Mouse (Mus musculus) embryonic facial prominence, embryonic 13.5 days (tissue): ENCODE data around the gene Il31. TPM values are rescaled to one million over a fixed set of nuclear protein-coding genes. Genes with fewer than 3 reads are reported as not detected.
A peak's percentile ranks its signal among the peaks of the same experiment; 100 is the strongest.

Experiments used
- ATAC-seq: fragments of 200-750 bp; cut with Nextera tagmentation; 2 replicates; pipeline ENCODE4 v1.8.0; 2017; ENCODE audit warnings: low read depth; ENCODE audit not compliant: insufficient number of reproducible peaks, insufficient read depth, low FRiP score, low TSS enrichment
- H3K27ac ChIP-seq: fragments of 300-500 bp; sonication (generic); 2 replicates; pipeline ENCODE4 v1.5.1; 2015; ENCODE audit warnings: moderate library complexity, mild to moderate bottlenecking, inconsistent platforms
- H3K27me3 ChIP-seq: fragments of 300-500 bp; sonication (generic); 2 replicates; pipeline ENCODE4 v1.6.1; 2015; ENCODE audit warnings: mild to moderate bottlenecking, inconsistent platforms
- H3K36me3 ChIP-seq: fragments of 300-500 bp; sonication (generic); 2 replicates; pipeline ENCODE4 v1.6.1; 2015; ENCODE audit warnings: mild to moderate bottlenecking, inconsistent platforms
- H3K4me1 ChIP-seq: fragments of 300-500 bp; sonication (generic); 2 replicates; pipeline ENCODE4 v1.6.1; 2015; ENCODE audit warnings: inconsistent platforms
- H3K4me2 ChIP-seq: fragments of 300-500 bp; sonication (generic); 2 replicates; pipeline ENCODE4 v1.6.1; 2015; ENCODE audit warnings: moderate library complexity, mild to moderate bottlenecking, inconsistent platforms
- H3K4me3 ChIP-seq: fragments of 300-500 bp; sonication (generic); 2 replicates; pipeline ENCODE4 v1.5.1; 2015; ENCODE audit warnings: mild to moderate bottlenecking, inconsistent platforms
- H3K9ac ChIP-seq: fragments of 300-500 bp; sonication (generic); 2 replicates; pipeline ENCODE4 v1.6.1; 2015; ENCODE audit warnings: mild to moderate bottlenecking, inconsistent platforms
- H3K9me3 ChIP-seq: fragments of 300-500 bp; sonication (generic); 2 replicates; pipeline ENCODE4 v1.6.1; 2016; ENCODE audit warnings: inconsistent platforms
- WGBS: fragments of 180-500 bp; shearing (Covaris S2); methylation state at CpG from one replicate; pipeline ENCODE4 v1.1.7; 2015; ENCODE audit warnings: mixed read lengths; 5-methylcytosine and 5-hydroxymethylcytosine counted together
- polyA plus RNA-seq: library from polyadenylated mRNA; unstranded; fragments of >200 nt; fragmentation: Nextera tagmentation; extraction: Ambion mirVana; gene quantifications from 2 replicates; pipeline ENCODE4 v1.2.1, GENCODE M21; 2015

Gene Il31
- not detected in 2 replicates for polyA plus RNA-seq

- Histone ChIP-seq H3K4me2 (peak within 1 kb of the TSS; percentile 52), H3K4me3 (peak within 1 kb of the TSS; percentile 20), H3K36me3 (no peaks in the 10 kb centered on the region), H3K4me1 (peaks cover 12% of the 10 kb centered on the region), H3K27me3 (peaks cover 9% of the 10 kb centered on the region; the same call in 1 of the 2 replicates), H3K27ac (no peak within 1 kb of the TSS), H3K9me3 (no peaks in the 10 kb centered on the region), H3K9ac (no peak within 1 kb of the TSS)
- WGBS = 10% methylated on average over 25 of the region's 25 CpGs
- ATAC-seq = no peak
These were observed at the start of gene Il31, which contains the start of gene Lrrc43 for GRCm38 (mm10) chr5:123489112-123489785. Il31 (minus strand) TSS chr5:123489489. Lrrc43 (plus strand) TSS chr5:123489305.

GRCm38 (mm10) chr5:123533801-123534200 lies 44.5 kb upstream of the Il31 start:
- 91% methylated on average over 10 of the region's 10 CpGs for WGBS
- H3K36me3 ChIP-seq = peaks cover 79% of the 10 kb centered on the region

GRCm38 (mm10) chr5:123530056-123530455 lies 40.8 kb upstream of the Il31 start:
- Histone ChIP-seq H3K4me2 (no peak overlapping the region), H3K9me3 (no peaks in the 10 kb centered on the region), H3K27ac (no peak overlapping the region), H3K36me3 (peaks cover 72% of the 10 kb centered on the region), H3K27me3 (no peaks in the 10 kb centered on the region), H3K4me1 (no peaks in the 10 kb centered on the region), H3K4me3 (no peak overlapping the region), H3K9ac (no peak overlapping the region)
- 92% methylated on average over 8 of the region's 8 CpGs for WGBS
- no peak for ATAC-seq

More at GRCm38 (mm10) chr5:123533801-123534200, 44.5 kb upstream of the Il31 start:
- Histone ChIP-seq H3K27me3 (no peaks in the 10 kb centered on the region), H3K4me2 (no peak overlapping the region), H3K27ac (no peak overlapping the region), H3K9me3 (no peaks in the 10 kb centered on the region), H3K9ac (no peak overlapping the region), H3K4me3 (no peak overlapping the region), H3K4me1 (no peaks in the 10 kb centered on the region)
- no peak for ATAC-seq

GRCm38 (mm10) chr5:123528641-123529040 lies 39.4 kb upstream of the Il31 start:
- no peak overlapping the region for H3K27ac ChIP-seq
- peaks cover 59% of the 10 kb centered on the region for H3K36me3 ChIP-seq
- 79% methylated on average over 7 of the region's 7 CpGs for WGBS
- H3K27me3 ChIP-seq = no peaks in the 10 kb centered on the region
- H3K4me2 ChIP-seq = no peak overlapping the region
- H3K4me1 ChIP-seq = peaks cover 5% of the 10 kb centered on the region; the same call in 1 of the 2 replicates
- no peak overlapping the region for H3K9ac ChIP-seq
- no peak overlapping the region for H3K4me3 ChIP-seq
- H3K9me3 ChIP-seq = no peaks in the 10 kb centered on the region
- ATAC-seq = no peak

- Histone ChIP-seq H3K36me3 (peaks cover 33% of the 10 kb centered on the region), H3K9me3 (no peaks in the 10 kb centered on the region), H3K9ac (no peak overlapping the region), H3K27ac (no peak overlapping the region), H3K27me3 (no peaks in the 10 kb centered on the region), H3K4me1 (peaks cover 21% of the 10 kb centered on the region), H3K4me2 (no peak overlapping the region), H3K4me3 (no peak overlapping the region)
- ATAC-seq = no peak
- WGBS = 89% methylated on average over 9 of the region's 9 CpGs
These were observed 36.7 kb upstream of the Il31 start for GRCm38 (mm10) chr5:123525916-123526495.

GRCm38 (mm10) chr5:123525281-123525680 lies 36.0 kb upstream of the Il31 start, which contains the start of gene Gm49027:
Gm49027 (minus strand) TSS chr5:123525488.
- peak within 1 kb of the TSS; percentile 89 for H3K4me3 ChIP-seq
- peaks cover 21% of the 10 kb centered on the region for H3K4me1 ChIP-seq
- H3K9me3 ChIP-seq = no peaks in the 10 kb centered on the region
- H3K27ac ChIP-seq = no peak within 1 kb of the TSS
- H3K36me3 ChIP-seq = peaks cover 25% of the 10 kb centered on the region
- no peak within 1 kb of the TSS for H3K9ac ChIP-seq
- no peak for ATAC-seq
- peak within 1 kb of the TSS; percentile 77 for H3K4me2 ChIP-seq
- 88% methylated on average over 7 of the region's 7 CpGs for WGBS
- H3K27me3 ChIP-seq = no peaks in the 10 kb centered on the region

- Histone ChIP-seq H3K4me3 (peak overlapping the region; percentile 89), H3K4me1 (peaks cover 21% of the 10 kb centered on the region), H3K27ac (no peak overlapping the region), H3K9ac (peak overlapping the region; percentile 87; the same call in 1 of the 2 replicates), H3K4me2 (peak overlapping the region; percentile 77), H3K27me3 (no peaks in the 10 kb centered on the region), H3K9me3 (no peaks in the 10 kb centered on the region), H3K36me3 (peaks cover 21% of the 10 kb centered on the region)
- WGBS = under 1% methylated on average over 25 of the region's 27 CpGs
- peak; percentile 92 for ATAC-seq
These were observed 35.1 kb upstream of the Il31 start for GRCm38 (mm10) chr5:123524393-123524750.

GRCm38 (mm10) chr5:123523692-123524392 lies 34.6 kb upstream of the Il31 start, which contains the start of gene Diablo:
Diablo (minus strand) TSS chr5:123524176.
- Histone ChIP-seq H3K36me3 (peaks cover 21% of the 10 kb centered on the region), H3K27ac (0 out of 2 replicates have a peak within 1 kb of the TSS, but pooled peaks have one; percentile 28), H3K27me3 (no peaks in the 10 kb centered on the region), H3K9me3 (no peaks in the 10 kb centered on the region), H3K4me2 (peak within 1 kb of the TSS; percentile 77), H3K9ac (peak within 1 kb of the TSS; percentile 87), H3K4me3 (peak within 1 kb of the TSS; percentile 89), H3K4me1 (peaks cover 21% of the 10 kb centered on the region)
- under 1% methylated on average over 80 of the region's 82 CpGs for WGBS
- ATAC-seq = peak; percentile 94

- H3K4me1 ChIP-seq = peaks cover 21% of the 10 kb centered on the region
- H3K36me3 ChIP-seq = peaks cover 27% of the 10 kb centered on the region
- H3K9me3 ChIP-seq = no peaks in the 10 kb centered on the region
- 90% methylated on average over 1 of the region's 1 CpGs for WGBS
- no peak for ATAC-seq
- H3K9ac ChIP-seq = 0 out of 2 replicates have a peak overlapping the region, but pooled peaks have one; percentile 16
- H3K27ac ChIP-seq = no peak overlapping the region
- no peaks in the 10 kb centered on the region for H3K27me3 ChIP-seq
- no peak overlapping the region for H3K4me3 ChIP-seq
- H3K4me2 ChIP-seq = no peak overlapping the region
These were observed 32.9 kb upstream of the Il31 start for GRCm38 (mm10) chr5:123522166-123522565.

GRCm38 (mm10) chr5:123521621-123522020 lies 32.3 kb upstream of the Il31 start:
- no peak for ATAC-seq
- H3K36me3 ChIP-seq = peaks cover 32% of the 10 kb centered on the region
- H3K9ac ChIP-seq = 0 out of 2 replicates have a peak overlapping the region, but pooled peaks have one; percentile 6
- H3K4me2 ChIP-seq = no peak overlapping the region
- peaks cover 21% of the 10 kb centered on the region for H3K4me1 ChIP-seq
- H3K4me3 ChIP-seq = no peak overlapping the region
- no peaks in the 10 kb centered on the region for H3K9me3 ChIP-seq
- 89% methylated on average over 1 of the region's 1 CpGs for WGBS
- no peak overlapping the region for H3K27ac ChIP-seq
- H3K27me3 ChIP-seq = no peaks in the 10 kb centered on the region

- no peaks in the 10 kb centered on the region for H3K9me3 ChIP-seq
- ATAC-seq = no peak
- H3K4me3 ChIP-seq = no peak overlapping the region
- WGBS = 69% methylated on average over 9 of the region's 9 CpGs
- no peak overlapping the region for H3K9ac ChIP-seq
- H3K27me3 ChIP-seq = no peaks in the 10 kb centered on the region
- H3K27ac ChIP-seq = no peak overlapping the region
- H3K36me3 ChIP-seq = peaks cover 41% of the 10 kb centered on the region
- peaks cover 21% of the 10 kb centered on the region for H3K4me1 ChIP-seq
- no peak overlapping the region for H3K4me2 ChIP-seq
These were observed 31.4 kb upstream of the Il31 start for GRCm38 (mm10) chr5:123520666-123521065.
